Mouse (Mus musculus) liver, embryonic 12.5 days (tissue): ENCODE data around the gene Adam12. TPM values are rescaled to one million over a fixed set of nuclear protein-coding genes. Genes with fewer than 3 reads are reported as not detected.

Experiments used
- ATAC-seq: fragments of 200-750 bp; cut with Nextera tagmentation; 2 replicates; pipeline ENCODE4 v1.8.0; 2017; ENCODE audit warnings: moderate number of reproducible peaks, mild to moderate bottlenecking, moderate library complexity
- H3K27ac ChIP-seq: fragments of 300-500 bp; sonication (generic); 2 replicates; pipeline ENCODE4 v1.5.1; 2016; ENCODE audit warnings: mild to moderate bottlenecking
- H3K27me3 ChIP-seq: fragments of 300-500 bp; sonication (generic); replicated peaks from 2 replicates; pipeline ENCODE4 v1.6.1; 2016; ENCODE audit warnings: mild to moderate bottlenecking, moderate library complexity
- H3K36me3 ChIP-seq: fragments of 300-500 bp; sonication (generic); 2 replicates; pipeline ENCODE4 v1.6.1; 2016; ENCODE audit warnings: mild to moderate bottlenecking, moderate library complexity
- H3K4me1 ChIP-seq: fragments of 300-500 bp; sonication (generic); 2 replicates; pipeline ENCODE4 v1.6.1; 2016
- H3K4me2 ChIP-seq: fragments of 300-500 bp; sonication (generic); 2 replicates; pipeline ENCODE4 v1.6.1; 2016; ENCODE audit warnings: mild to moderate bottlenecking, moderate library complexity
- H3K4me3 ChIP-seq: fragments of 300-500 bp; sonication (generic); 2 replicates; pipeline ENCODE4 v1.5.1; 2016; ENCODE audit warnings: mild to moderate bottlenecking, moderate library complexity
- H3K9ac ChIP-seq: fragments of 300-500 bp; sonication (generic); 2 replicates; pipeline ENCODE4 v1.6.1; 2016; ENCODE audit warnings: mild to moderate bottlenecking, moderate library complexity
- H3K9me3 ChIP-seq: fragments of 300-500 bp; sonication (generic); replicated peaks from 2 replicates; pipeline ENCODE4 v1.6.1; 2016; ENCODE audit warnings: mild to moderate bottlenecking, moderate library complexity
- WGBS: fragments of 180-500 bp; shearing (Covaris S2); methylation state at CpG from one replicate; pipeline ENCODE4 v1.1.7; 2016; ENCODE audit not compliant: insufficient replicate concordance; 5-methylcytosine and 5-hydroxymethylcytosine counted together
- polyA plus RNA-seq: library from polyadenylated mRNA; unstranded; fragments of >200 nt; fragmentation: Nextera tagmentation; extraction: Ambion mirVana; gene quantifications from 2 replicates; pipeline ENCODE4 v1.2.1, GENCODE M21; 2016

Gene Adam12
- polyA plus RNA-seq, 1 experiment from 2014 or later, result 6.5 TPM

- Histone ChIP-seq H3K27ac (no peak overlapping the region), H3K9me3 (no peaks in the 10 kb centered on the region), H3K27me3 (no peaks in the 10 kb centered on the region), H3K36me3 (no peaks in the 10 kb centered on the region), H3K4me2 (no peak overlapping the region), H3K9ac (no peak overlapping the region), H3K4me3 (no peak overlapping the region), H3K4me1 (no peaks in the 10 kb centered on the region)
- WGBS, result 56% methylated on average over 3 of the region's 3 CpGs
- ATAC-seq, result no peak
Observed at GRCm38 (mm10) chr7:134090764-134091163, 141.2 kb downstream of the Adam12 start.

DNA sequence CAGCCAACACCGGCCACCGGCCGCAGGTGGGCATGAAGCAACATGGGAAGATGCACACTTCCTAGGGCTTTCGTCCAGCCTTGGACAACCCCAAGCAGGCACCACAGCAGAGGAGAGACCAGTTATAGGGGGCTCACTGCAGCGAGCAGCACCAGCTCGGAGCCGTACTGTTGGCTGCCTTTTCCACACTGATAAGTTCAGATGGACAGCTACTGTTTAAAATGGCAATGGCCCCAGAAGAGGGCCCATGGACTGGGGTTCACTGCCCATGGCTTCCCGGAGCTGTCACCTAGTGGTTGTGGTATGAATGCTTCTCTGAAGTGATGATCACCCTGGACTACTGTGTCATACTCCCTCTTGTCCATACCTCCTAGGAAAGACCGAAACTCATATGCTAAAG, 141.7 kb downstream of the Adam12 start:
- H3K27me3 ChIP-seq, result no peaks in the 10 kb centered on the region
- ATAC-seq, result no peak
- no peaks in the 10 kb centered on the region for H3K9me3 ChIP-seq
- no peak overlapping the region for H3K27ac ChIP-seq
- no peak overlapping the region for H3K9ac ChIP-seq
- WGBS, result 81% methylated on average over 9 of the region's 9 CpGs
- H3K36me3 ChIP-seq, result no peaks in the 10 kb centered on the region
- no peaks in the 10 kb centered on the region for H3K4me1 ChIP-seq
- no peak overlapping the region for H3K4me2 ChIP-seq
- H3K4me3 ChIP-seq, result no peak overlapping the region

DNA sequence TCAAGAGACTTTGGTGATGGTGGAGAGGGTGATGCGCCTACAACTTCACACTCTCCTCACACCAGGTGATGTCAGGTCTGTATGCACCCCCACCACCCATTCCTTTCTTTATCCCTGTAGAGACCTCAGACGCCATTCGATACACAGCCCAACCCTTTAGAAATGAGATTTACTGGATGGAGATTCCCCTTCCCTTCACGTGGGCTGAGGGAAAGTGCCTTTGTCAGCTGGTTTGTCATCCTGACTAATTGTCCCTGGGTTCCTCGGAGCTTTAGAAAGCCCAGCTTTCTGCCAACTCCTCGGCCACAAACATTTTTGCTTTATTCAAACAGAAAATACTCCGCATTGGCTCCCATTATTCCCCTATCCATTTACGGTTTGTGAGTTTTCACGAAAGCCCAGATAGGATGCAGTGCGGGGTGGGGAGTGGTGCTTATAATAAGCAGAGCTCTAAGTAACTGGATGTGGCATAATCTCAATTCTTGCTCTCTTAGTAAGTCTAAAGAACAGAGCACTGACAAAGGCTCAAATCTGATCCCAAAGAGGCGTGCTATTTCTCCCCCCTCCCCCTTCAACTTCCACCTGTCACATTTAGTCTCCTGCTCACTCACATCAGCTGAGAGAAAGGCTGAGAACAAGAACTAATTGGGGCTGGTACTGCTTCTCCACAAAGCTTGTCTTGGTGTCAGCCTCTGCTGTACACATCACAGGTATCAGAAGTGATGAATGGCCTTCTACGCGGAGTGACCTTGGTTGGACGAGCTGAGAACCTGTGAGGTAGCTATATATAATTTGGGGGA, 143.2 kb downstream of the Adam12 start:
- no peaks in the 10 kb centered on the region for H3K9me3 ChIP-seq
- no peaks in the 10 kb centered on the region for H3K36me3 ChIP-seq
- no peak overlapping the region for H3K27ac ChIP-seq
- H3K4me2 ChIP-seq, result no peak overlapping the region
- no peaks in the 10 kb centered on the region for H3K27me3 ChIP-seq
- no peaks in the 10 kb centered on the region for H3K4me1 ChIP-seq
- ATAC-seq, result no peak
- 70% methylated on average over 14 of the region's 14 CpGs for WGBS
- no peak overlapping the region for H3K4me3 ChIP-seq
- no peak overlapping the region for H3K9ac ChIP-seq

GRCm38 (mm10) chr7:134085396-134085795, 146.6 kb downstream of the Adam12 start:
- H3K36me3 ChIP-seq, result no peaks in the 10 kb centered on the region
- H3K27ac ChIP-seq, result no peak overlapping the region
- H3K4me2 ChIP-seq, result no peak overlapping the region
- ATAC-seq, result no peak
- no peaks in the 10 kb centered on the region for H3K4me1 ChIP-seq
- H3K9me3 ChIP-seq, result no peaks in the 10 kb centered on the region
- H3K27me3 ChIP-seq, result no peaks in the 10 kb centered on the region
- no peak overlapping the region for H3K9ac ChIP-seq
- H3K4me3 ChIP-seq, result no peak overlapping the region
- WGBS, result 56% methylated on average over 2 of the region's 2 CpGs

- no peaks in the 10 kb centered on the region for H3K9me3 ChIP-seq
Observed at GRCm38 (mm10) chr7:134084926-134085325, 147.0 kb downstream of the Adam12 start.

DNA sequence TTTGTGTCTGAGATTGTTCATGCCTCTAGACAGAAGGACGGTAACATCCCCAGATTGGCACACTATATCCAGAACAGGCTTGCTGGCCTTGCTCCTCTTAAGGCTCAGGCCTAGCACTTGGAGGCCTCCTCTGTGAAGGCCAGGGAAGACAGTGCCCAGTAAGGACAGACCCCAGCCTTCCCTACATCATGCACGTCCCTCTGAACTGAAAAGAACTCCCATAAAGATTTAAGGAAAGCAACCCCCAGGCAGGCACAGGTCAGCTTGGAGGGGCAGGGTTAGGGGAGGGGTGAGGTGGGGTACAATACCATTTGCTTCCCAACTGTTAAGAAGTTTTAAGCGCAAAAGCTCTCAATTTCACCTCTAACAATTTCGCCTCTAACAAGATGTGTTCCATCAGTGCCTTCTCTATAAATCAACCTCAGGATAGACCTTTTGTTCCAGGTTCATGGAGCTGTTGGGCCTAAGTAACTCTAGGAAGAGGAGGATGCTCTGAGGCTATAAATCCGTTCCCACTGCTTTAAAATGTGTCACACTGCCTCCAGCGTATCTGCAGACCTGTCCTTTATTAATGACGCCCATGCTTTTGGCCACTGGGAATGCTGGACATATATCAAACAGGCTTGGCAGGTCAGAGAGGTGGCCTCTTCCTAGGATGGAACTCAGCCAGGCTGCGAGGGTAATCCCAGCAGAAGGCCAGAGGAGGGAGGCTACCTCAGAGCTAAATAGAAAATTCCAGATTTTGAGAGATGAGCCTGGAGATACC, 150.5 kb downstream of the Adam12 start:
- H3K27ac ChIP-seq, result no peak overlapping the region
- WGBS, result 63% methylated on average over 8 of the region's 8 CpGs
- no peak for ATAC-seq

More at GRCm38 (mm10) chr7:134084926-134085325, 147.0 kb downstream of the Adam12 start:
- Histone ChIP-seq H3K27ac (no peak overlapping the region), H3K36me3 (no peaks in the 10 kb centered on the region), H3K4me1 (no peaks in the 10 kb centered on the region), H3K4me3 (no peak overlapping the region), H3K27me3 (no peaks in the 10 kb centered on the region), H3K4me2 (no peak overlapping the region), H3K9ac (no peak overlapping the region)
- no peak for ATAC-seq

DNA sequence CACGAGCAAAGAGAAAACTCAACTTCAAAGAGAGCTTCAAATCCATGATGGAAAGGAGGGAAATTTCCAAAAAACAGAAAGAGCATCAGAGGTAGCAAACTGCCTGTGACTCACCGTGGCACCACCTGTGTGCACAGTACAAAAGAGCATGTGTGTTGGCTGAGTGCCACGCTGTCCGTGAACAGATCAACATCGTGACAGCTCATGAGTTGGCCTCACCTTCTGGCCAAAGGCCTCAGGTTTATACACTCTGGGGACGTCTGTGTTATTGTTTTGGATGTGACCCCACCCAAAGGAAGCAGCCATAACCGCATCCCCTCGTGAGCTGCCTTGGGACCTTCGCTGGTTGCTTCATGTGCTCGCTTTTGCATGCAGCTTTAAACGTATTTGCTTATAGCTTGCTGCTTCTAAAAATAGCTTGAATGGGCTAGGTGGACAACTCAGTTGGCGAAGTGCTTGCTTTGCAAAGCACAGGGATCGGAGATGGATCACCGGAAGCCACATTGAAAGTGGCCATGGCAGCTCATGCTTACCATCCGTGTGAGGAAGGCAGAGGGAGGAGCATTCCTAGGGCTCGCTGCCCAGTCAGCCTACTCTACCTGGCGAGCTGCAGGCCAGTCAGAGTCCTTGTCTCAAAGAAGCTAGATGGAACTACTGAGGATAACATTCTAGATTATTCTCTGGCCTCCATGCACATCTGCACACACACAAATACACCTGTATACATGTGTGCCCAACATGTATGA, 151.8 kb downstream of the Adam12 start:
- H3K27me3 ChIP-seq, result no peaks in the 10 kb centered on the region
- 71% methylated on average over 17 of the region's 17 CpGs for WGBS
- no peak overlapping the region for H3K4me2 ChIP-seq
- no peaks in the 10 kb centered on the region for H3K9me3 ChIP-seq
- no peaks in the 10 kb centered on the region for H3K4me1 ChIP-seq
- no peaks in the 10 kb centered on the region for H3K36me3 ChIP-seq
- no peak overlapping the region for H3K27ac ChIP-seq
- H3K9ac ChIP-seq, result no peak overlapping the region
- ATAC-seq, result no peak
- H3K4me3 ChIP-seq, result no peak overlapping the region

More for the DNA sequence above, 150.5 kb downstream of the Adam12 start:
- no peaks in the 10 kb centered on the region for H3K4me1 ChIP-seq
- H3K27me3 ChIP-seq, result no peaks in the 10 kb centered on the region
- H3K9ac ChIP-seq, result no peak overlapping the region
- no peaks in the 10 kb centered on the region for H3K9me3 ChIP-seq
- no peaks in the 10 kb centered on the region for H3K36me3 ChIP-seq
- no peak overlapping the region for H3K4me3 ChIP-seq
- H3K4me2 ChIP-seq, result no peak overlapping the region

GRCm38 (mm10) chr7:134077684-134078083, 154.3 kb downstream of the Adam12 start:
- 91% methylated on average over 4 of the region's 4 CpGs for WGBS
- Histone ChIP-seq H3K9ac (no peak overlapping the region), H3K4me3 (no peak overlapping the region), H3K4me2 (no peak overlapping the region), H3K4me1 (no peaks in the 10 kb centered on the region), H3K9me3 (no peaks in the 10 kb centered on the region), H3K27me3 (no peaks in the 10 kb centered on the region), H3K36me3 (no peaks in the 10 kb centered on the region), H3K27ac (no peak overlapping the region)
- ATAC-seq, result no peak

GRCm38 (mm10) chr7:134073011-134073410, 158.9 kb downstream of the Adam12 start:
- WGBS, result 69% methylated on average over 5 of the region's 5 CpGs

DNA sequence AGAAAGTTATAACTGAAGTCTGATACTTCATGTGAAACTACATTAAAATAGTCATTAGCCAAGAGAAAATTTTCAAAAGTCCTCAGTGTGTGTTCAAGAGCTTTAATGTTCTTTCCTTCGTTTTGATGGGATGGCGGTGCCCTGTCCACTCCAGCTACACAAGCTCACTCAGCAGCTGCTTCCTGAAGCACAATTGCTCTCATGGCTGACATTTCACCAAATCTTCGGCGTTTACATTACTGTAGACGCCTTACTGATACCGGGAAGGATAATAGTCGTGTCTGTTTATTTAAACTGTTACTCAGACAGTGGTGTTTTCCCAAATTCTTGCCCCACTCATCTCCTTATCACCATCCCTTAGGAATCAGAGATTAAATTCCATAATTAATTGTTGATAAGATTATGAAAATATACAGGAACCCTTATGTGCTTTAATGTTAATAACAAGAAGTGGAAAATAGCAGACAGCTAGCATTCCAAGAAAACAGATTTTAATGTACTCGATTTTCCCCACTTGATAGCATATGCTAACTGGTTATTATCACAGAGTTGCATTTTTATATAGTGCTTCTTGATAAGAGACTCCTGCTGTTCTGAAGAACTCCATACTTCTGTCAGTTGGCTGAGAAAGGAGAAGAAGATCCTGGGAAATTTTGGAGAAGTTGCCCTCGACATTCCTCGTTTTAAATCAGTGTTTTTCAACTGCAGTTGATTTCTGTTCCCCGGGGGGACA, 160.6 kb downstream of the Adam12 start:
- Histone ChIP-seq H3K9me3 (no peaks in the 10 kb centered on the region), H3K9ac (no peak overlapping the region), H3K4me1 (no peaks in the 10 kb centered on the region), H3K36me3 (no peaks in the 10 kb centered on the region), H3K4me3 (no peak overlapping the region), H3K4me2 (no peak overlapping the region), H3K27me3 (no peaks in the 10 kb centered on the region), H3K27ac (no peak overlapping the region)
- WGBS, result 59% methylated on average over 11 of the region's 11 CpGs
- no peak for ATAC-seq

More at GRCm38 (mm10) chr7:134073011-134073410, 158.9 kb downstream of the Adam12 start:
- H3K9me3 ChIP-seq, result no peaks in the 10 kb centered on the region
- no peak for ATAC-seq
- H3K27me3 ChIP-seq, result no peaks in the 10 kb centered on the region
- H3K9ac ChIP-seq, result no peak overlapping the region
- no peaks in the 10 kb centered on the region for H3K36me3 ChIP-seq
- no peak overlapping the region for H3K27ac ChIP-seq
- H3K4me2 ChIP-seq, result no peak overlapping the region
- no peak overlapping the region for H3K4me3 ChIP-seq
- no peaks in the 10 kb centered on the region for H3K4me1 ChIP-seq

DNA sequence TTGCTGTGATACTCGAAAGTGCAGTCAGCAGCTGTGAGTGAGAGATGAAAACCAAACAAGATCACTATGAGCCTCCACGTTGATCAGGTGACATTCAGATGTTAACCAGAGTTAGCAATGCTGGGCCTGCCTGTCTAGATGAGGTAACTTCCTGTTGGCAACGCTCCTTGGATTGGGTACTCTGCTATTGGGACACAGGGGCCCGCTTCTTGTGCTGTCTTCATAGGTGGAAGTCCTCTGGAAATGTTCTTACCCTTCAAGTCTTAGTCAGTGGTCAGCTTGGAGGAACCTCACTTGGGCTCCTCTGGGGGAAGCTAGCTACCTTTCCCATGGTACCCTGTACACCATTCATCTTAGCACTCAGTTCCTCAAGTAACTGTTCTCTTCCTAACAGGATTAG, 169.3 kb downstream of the Adam12 start:
- Histone ChIP-seq H3K4me2 (no peak overlapping the region), H3K9ac (no peak overlapping the region), H3K9me3 (no peaks in the 10 kb centered on the region), H3K27me3 (no peaks in the 10 kb centered on the region), H3K4me1 (no peaks in the 10 kb centered on the region), H3K4me3 (no peak overlapping the region), H3K27ac (no peak overlapping the region), H3K36me3 (no peaks in the 10 kb centered on the region)
- no peak for ATAC-seq
- WGBS, result 52% methylated on average over 4 of the region's 4 CpGs
